Mouse (Mus musculus) thymus, adult 18-20 months (tissue): Measurements from ENCODE around the gene Cmtm1.
"Not testable (repeated sequence)": the region's sequence is repeated elsewhere in the genome, so short reads cannot be mapped to it uniquely, and the experiment has no call there.

Experiments
- DNase-seq, 2 experiments: peaks; one replicate each; pipeline ENCODE4 v3.0.0; 2022; ENCODE audit warnings: mixed read lengths in 2 of 2

The Cmtm1 gene

GRCm38 (mm10) chr8:104309441-104310155, at the start of gene Cmtm1, which contains the start of gene Gm45711:
Cmtm1 (minus strand) TSS chr8:104310145.
Gm45711 (minus strand) TSS chr8:104310081.
- not testable (repeated sequence) for DNase-seq

- DNase-seq = no peak
Observed at GRCm38 (mm10) chr8:104358637-104359036, 48.7 kb upstream of the Cmtm1 start.

DNA sequence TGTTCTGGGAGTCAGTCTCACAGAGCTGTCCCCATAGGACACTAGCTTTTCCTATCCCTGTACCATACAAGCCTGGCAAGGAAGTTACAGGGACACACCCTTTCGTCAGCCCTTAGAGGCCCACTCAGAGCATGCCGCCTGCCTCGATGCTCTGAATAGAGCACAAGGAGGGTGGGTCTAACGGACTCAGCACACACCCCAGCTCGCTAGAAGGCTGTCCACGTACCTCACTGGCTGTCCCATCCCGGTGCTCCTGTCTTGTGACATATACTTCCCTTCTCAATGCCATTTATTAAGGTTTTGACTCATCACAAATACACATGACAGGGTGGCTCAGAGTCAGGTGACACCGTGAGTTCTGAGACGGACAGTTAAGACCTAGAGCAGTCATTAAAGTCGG, 44.6 kb upstream of the Cmtm1 start:
- no peak for DNase-seq

DNA sequence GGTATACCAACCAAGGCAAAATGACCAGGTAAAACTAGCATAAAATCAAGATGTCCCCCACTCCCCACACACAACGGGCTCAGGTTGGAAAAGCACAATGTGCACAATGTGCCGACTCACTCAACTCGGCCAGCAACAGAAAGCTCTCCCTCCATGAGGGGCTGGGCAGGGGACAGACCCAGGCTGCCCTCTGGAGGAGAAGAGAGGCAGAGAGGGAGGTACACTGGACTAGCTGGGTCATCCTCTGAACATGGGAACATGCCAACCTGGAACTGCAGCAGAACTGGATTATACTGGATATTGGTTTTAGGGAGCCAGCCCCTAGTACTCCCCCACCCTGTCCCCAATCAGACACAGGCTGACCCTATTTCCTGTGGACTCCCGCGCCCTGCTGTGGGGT, 43.2 kb upstream of the Cmtm1 start:
- no peak for DNase-seq

- DNase-seq = no peak
Observed at GRCm38 (mm10) chr8:104350047-104350446, 40.1 kb upstream of the Cmtm1 start.

DNA sequence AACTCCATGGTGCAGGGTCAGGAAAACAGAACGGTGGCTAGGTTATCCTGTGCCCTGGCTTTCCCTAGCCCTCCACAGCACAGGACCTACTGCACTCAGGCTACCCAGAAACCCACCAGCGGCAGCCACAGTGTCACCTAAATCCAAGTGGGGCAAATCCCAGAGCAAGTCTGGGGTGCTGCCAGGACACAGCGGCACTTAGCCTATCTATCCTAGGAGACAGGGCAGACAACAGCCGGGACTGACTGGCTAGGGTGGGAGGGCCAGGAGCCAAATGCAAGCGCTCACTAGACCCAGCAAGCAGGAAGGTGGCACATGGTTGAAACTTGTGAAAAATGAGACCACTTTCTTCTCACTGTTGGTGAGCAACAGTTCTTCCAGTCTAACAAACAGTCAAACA, 39.0 kb upstream of the Cmtm1 start:
- no peak for DNase-seq

DNA sequence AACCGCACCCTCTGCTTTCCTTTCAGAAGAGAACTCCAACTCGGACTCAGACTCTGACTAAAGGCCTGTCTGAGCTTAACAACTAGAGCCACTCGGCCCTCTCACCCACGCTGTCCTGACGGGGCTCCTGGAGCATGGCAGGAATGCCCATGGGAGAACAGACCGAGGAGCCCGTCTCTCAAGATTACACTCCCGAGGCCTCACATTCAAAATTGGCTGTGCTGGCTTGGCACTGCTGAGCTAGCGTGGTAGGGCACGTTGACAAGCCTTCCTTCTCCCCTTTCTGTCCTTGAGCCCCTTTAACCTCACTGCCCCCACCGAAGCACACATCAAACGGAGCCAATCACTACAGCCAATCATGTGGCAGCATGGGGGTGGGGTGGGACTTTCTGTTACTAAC, 36.8 kb upstream of the Cmtm1 start:
- DNase-seq = no peak

- DNase-seq = no peak
Observed at GRCm38 (mm10) chr8:104344622-104345021, 34.7 kb upstream of the Cmtm1 start.

DNA sequence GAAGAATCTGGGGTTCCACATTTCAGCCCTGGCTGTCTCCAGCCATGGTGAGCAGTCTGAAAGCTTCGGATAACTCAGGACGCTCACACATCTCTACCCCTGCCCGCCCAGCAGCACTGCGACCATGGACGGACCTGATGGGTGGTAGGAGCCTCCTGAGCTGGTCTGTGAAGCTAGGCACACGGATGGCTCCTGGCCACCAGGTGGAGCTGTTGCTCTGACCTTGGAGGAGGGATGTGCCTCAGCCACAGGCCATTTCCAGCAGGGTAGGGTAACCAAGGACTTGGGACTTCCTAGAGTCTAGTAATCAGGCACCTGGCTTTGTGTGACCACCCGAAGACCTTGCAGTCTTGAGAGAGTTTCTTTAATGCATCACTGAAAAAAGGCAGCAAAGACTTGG, 34.0 kb upstream of the Cmtm1 start:
- peak; percentile 58 to 68 for DNase-seq

DNA sequence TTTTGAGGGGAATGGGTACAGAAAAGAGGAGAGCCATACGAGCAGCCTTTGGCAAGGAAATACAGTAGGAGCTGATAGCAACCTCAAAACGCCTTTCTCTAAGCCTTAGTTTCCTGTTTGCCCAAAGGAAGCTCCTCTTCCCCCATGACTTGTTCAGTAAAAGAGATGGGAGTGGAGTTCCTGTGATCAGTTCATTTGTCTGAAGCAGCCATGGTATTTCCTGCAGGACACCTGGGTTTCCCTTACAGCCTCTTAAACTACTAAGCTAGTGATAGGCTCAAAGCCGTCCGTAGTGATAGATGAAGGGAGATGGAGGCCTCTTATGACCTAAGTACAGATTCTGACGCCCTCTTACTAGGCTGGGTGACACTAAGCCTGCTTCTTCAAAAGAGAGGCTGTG, 32.5 kb upstream of the Cmtm1 start:
- no peak for DNase-seq

DNA sequence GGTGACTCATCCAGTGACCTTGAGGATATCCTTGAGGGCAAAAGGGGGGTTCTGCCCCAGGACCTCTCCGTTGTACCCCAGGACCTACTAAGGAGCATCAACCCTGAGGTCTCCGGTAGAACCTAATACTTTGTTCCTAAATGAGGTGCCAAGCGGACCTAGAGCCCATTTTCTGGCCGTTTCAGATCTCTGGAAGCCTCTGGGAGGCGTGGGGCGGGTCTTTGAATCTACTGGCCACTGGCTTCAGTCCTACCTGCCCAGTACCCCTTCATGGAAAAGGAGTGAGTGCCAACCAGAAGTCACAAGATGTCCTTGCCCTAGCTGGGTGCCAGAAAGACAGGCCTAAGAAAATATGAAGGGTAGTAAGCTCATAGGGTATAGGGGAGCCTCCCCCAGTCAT, 31.7 kb upstream of the Cmtm1 start:
- no peak for DNase-seq

DNA sequence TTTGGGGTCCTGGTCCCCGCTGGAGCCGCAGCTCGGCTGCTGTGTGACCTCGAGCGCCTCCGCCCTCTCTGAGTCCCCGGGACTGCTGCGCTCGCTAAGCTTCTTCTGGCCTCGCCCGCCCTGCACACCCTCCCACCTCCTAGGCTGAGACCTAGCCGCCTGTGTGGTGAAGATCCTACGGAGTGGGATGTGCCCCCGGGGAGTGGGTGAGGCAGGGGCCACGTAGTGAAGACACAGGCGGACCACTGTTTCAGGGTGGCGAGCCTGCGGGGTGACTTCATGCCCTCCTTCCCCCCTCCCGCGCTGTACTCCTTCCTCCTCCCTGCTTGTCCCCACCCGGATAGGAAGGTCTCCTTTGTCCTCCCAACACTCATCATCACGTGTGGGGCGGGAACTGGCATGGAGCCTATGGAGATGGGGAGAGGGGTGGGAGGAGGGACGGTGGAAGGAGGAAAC, 31.2 kb upstream of the Cmtm1 start:
- peak; percentile 27 to 35 for DNase-seq

DNA sequence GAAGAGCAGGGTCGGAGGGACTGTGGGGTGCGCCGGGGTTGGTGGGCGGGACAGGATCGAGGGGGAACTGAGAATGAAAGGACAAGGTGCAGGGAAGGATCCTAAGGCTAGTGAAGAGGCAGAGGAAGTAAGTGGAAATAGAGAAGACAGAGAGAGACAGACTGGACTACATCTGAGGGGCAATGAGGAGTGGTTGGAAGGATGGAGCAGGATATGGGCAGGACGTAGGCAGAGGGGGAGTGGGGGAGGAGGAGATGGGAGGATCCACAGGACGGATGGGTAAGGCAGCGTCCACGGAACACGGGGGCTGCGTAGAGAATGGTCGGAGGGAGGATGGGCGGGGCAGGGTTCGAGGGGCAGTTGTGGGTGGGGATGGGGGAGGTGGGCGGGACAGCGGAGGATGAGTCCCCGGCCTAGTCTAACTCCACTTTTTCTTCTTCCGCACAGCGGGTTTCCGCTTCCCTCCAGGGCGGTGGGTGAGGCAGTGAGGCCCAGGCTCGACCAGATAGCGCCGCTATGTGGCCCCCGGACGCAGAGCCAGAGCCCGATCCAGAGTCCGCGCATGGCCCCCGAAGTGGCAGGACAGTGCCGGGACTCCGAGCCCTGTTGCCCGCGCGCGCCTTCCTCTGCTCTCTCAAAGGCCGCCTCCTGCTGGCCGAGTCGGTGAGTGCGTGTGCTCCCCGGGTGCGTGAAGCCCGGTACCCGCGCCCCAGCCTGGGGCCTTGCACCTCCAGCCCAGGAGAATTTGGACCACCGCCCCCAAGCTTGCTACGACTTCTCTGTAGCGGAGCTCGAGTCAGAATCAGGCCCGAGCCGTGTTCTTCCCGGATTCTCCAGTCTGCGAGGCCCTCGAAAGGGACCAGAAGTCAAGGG, 30.5 kb upstream of the Cmtm1 start:
- DNase-seq = peak; percentile 62 to 63

DNA sequence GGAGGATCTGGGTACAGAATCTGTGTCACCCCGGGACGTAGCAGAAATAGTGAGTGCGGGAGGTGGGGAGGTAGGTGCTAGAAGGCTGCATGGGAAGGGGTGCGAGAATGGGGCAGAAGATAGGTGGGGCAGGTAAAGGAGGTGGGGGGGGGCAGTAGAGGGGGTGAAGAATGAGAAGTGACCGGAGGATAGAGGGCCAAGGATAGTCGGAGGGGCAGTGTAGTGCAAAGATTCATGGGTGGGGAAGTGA, 30.0 kb upstream of the Cmtm1 start:
- no peak for DNase-seq

DNA sequence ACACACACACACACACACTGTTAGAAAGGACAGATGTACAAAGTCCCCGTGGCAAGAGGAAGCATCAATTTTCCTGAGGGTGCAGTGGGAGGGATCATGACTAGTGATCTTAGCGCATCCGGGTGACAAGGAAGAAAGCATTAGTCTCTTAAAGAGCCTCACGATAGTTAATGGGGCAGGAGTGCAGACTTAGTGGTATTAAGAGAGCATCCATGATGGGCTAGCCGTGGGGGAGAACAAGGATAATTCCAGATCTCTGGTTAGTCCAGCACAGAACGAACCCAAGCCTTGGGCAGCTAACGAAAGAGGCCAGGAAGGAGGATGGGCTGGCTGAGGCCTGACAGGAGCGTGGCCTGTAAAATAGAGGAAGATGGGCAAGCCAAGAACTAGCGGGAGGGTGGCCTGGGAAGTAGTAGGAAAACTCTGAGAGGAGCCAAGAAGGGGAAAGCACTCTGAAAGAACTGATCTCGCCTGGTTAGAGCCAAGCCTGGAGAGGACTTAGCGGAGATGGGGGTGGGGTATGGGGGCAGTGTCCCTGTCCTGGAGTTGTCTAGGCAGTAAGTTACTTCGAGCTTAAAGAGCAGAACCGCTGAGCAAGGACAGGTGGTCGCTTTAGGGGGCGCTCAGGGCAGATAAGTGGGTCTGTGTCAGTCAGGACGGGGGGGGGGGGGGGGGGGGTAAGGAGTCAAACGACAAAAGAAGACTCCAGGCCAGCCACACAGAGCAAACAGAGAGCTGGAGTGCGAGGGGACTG, 29.5 kb upstream of the Cmtm1 start, which contains the start of gene Cmtm3:
Gene Cmtm3, plus strand, starts transcription at position 182 of the 754 bp plus-strand sequence.
- DNase-seq = no peak

GRCm38 (mm10) chr8:104337890-104338289, 27.9 kb upstream of the Cmtm1 start:
- no peak for DNase-seq

GRCm38 (mm10) chr8:104336806-104337205, 26.9 kb upstream of the Cmtm1 start:
- DNase-seq = no peak

DNA sequence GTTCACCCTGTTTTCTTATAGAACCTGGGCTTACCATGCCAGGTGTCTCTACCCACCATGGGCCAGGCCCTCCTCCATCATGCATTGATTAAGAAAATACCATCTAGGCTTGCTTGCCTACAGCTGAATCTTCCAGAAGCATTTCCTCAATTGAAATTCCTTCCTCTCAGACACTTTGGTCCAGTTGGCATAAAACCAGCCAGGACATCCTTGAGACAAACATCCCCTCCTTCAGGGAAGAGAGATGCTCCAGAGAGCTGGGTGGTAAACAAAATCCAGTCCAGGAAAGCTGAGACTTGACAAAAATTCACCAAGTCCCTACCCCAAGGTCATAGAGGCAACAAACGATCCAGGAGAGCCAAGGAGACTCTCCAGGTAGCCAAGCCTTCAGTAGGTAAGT, 24.3 kb upstream of the Cmtm1 start:
- no peak for DNase-seq

DNA sequence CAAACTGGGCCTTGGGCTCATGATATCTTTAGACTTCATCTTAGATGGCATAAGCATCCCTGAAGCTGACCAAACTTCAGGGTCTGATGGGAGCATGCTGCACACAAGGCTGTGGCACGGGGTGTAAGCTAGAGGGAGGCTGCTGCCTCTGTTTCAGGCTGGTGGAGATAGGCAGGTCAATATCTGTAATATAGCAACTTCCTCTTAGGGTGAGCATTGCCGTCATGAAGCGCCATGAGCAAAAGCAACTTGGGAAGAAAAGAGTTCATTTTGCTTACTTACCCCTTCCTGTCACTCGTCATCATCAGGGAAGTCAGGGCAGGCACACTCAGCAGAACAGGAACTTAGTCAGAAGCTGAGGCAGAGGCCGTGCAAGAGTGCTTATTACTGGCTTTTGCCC, 23.8 kb upstream of the Cmtm1 start:
- DNase-seq = no peak

DNA sequence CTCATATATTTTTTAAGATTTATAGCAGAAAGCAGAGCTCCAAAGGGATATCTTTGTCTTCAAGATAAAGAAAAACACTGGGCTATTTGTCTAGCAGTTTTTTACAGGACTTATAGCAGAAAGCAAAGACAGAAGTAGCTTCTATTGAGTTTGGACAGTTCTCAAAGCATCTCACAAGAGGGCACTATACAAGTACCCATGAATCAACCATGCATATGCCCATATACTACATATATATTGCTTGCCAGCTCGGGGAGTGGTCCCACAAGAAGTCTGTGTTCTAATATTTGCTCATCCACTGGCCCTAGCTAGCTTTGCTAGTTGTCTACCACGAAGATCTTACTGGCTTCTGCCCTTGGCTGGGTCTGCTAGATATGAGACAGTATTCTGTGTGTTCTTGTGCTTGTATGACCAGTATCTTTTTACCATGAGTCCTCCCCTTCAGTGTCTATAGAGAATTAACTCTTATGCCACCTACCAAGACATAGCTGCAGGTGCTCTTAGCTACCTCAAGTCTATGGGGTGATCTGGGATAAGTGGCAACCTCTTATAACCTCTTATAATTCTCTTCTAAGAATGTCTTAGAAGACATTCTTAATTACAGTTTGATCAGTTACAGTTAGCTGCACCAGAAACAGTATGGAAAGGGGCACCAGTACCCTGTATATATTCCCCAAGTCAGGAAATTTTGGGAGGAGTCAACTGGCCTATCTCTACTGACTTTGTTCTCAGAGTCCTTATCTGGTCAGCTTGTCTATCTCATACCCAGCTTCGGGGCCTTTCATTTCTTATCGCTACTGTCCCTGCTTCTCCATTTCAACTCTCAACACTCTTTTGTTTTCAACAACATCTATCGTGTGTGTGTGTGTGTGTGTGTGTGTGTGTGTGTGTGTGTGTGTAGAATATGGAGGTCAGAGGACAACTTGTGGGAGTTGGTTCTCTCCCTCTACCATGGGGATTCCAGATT, 23.0 kb upstream of the Cmtm1 start:
- no peak for DNase-seq

DNA sequence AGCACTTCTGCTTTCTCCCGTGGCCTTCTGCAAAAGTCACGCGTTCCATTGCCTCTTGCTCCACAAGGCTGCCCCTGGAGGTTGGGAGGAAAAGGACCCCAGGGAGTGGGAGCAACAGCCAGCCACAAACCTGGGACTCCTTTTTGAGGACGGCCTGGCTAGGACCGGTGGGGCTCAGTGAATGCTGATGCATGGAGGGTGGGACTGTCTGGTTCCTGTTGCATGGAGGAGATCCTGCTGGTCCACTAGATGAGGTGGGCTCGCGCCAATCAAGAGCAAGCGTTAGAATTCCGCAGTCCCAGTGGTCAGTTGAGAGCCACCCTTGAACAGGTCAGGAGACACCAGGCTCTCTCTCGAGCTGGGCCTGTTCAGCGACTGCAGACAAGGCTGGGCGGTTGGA, 12.0 kb upstream of the Cmtm1 start, which contains the start of gene Cmtm2b:
Gene Cmtm2b, plus strand, starts transcription at position 301 of the 400 bp plus-strand sequence.
- DNase-seq = not testable (repeated sequence)

GRCm38 (mm10) chr8:104321267-104321666, 11.3 kb upstream of the Cmtm1 start, which contains the start of gene Gm11020:
Gm11020 (plus strand) TSS chr8:104321567.
- not testable (repeated sequence) for DNase-seq
